Mouse (Mus musculus): ENCODE data around the gene Vsx1.

GRCm38 (mm10) chr2:150687871-150688540 is 1.2 kb downstream of the Vsx1 start:
- TF ChIP-seq USF1 (IDR thresholded peaks at IDR 0.05; ENCODE audit: low read depth) (no peak), MYOD1 (IDR thresholded peaks at IDR 0.05; ENCODE audit: control insufficient read depth, insufficient read length, low read depth) (no peak), CTCF (IDR thresholded peaks at IDR 0.05; ENCODE audit: control insufficient read depth, insufficient read depth, insufficient read length) (no peak), MAX (IDR thresholded peaks at IDR 0.05) (no peak), MYOG (IDR thresholded peaks at IDR 0.05; ENCODE audit: control insufficient read depth, extremely low read depth, insufficient read length) (no peak), FOSL1 (IDR thresholded peaks at IDR 0.05; ENCODE audit: insufficient read depth, low read length, poor library complexity, severe bottlenecking) (no peak)

All from C2C12 (cell line).